Mouse (Mus musculus): ENCODE measurements around the gene Tctex1d4.

DNA sequence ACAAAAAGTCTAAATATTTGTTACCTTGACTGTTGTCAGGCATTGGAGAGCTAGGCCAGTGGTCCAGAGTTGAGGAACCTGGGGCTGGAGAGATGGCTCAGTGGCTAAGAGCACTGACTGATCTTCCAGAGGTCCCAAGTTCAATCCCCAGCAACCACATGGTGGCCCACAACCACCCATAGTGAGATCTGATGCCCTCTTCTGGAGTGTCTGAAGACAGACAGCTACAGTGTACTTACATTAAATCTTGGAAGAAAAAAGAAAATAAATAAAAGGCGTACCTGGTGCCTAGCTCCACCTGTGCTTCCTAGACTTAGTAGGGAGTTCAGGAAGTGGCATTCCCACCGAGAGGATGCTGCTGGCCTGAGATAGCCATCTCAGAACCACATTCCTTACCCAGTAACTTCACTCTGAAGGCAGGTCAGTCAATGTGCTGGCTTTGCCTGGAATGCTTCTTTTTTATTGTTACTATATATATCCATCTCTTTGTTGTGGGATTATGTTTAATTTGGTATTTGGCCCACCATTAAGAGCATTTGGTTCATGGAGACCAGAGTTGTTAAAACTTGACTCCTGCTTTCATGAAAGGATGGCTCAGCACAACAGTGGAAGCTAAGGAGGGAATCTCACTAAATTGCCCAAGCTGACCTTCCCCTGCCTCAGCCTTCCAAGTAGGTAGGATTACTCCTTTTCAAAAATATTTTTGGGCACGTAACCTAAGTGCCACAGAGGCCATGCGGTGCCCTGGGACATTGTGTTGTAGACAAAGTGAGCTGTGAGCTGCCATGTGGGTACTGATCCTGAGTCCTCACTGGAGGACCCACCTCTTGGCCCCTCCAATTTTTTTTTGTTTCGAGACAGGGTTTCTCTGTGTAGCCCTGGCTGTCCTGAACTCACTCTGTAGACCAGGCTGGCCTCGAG lies 23.0 kb downstream of the Tctex1d4 start:
- TF ChIP-seq EP300 (IDR thresholded peaks at IDR 0.05; ENCODE audit: low read depth): no peak
- no peak for TF ChIP-seq CTCF (IDR thresholded peaks at IDR 0.05; ENCODE audit: low read depth)

All from heart, postnatal 0 days (tissue).